Mouse (Mus musculus): ENCODE data around the gene Krtap16-1. TPM values are rescaled to one million over a fixed set of nuclear protein-coding genes. Genes with fewer than 3 reads are reported as not detected.

Krtap16-1 gene
- total and polyA plus RNA-seq, 3 experiments, result not detected

GRCm38 (mm10) chr11:100021438-100021837 is 35.0 kb upstream of the Krtap16-1 start:
- H3K4me2 ChIP-seq (ENCODE audit: insufficient read depth, low read depth, poor library complexity, severe bottlenecking), result no peak overlapping the region
- no peak overlapping the region for H3K4me3 ChIP-seq (replicated peaks in 1 of 3; ENCODE audit: low read depth in 2 of 3, low read length in 2 of 3, poor library complexity in 1 of 3)
- TF ChIP-seq KAT2A (IDR thresholded peaks at IDR 0.05; ENCODE audit: insufficient replicate concordance, low read length) (no peak), POLR2AphosphoS2 (IDR thresholded peaks at IDR 0.05; ENCODE audit: low read depth, low read length) (no peak), CTCF (conservative IDR thresholded peaks at IDR 0.05 in 1 of 2, IDR thresholded peaks at IDR 0.05 in 1 of 2; ENCODE audit: low read depth in 2 of 2, low read length in 2 of 2) (no peak), ELF1 (IDR thresholded peaks at IDR 0.05; ENCODE audit: low read depth, low read length) (no peak), SMC3 (IDR thresholded peaks at IDR 0.05; ENCODE audit: low read depth, low read length) (no peak), MAX (IDR thresholded peaks at IDR 0.05; ENCODE audit: low read length) (no peak), E2F4 (IDR thresholded peaks at IDR 0.05; ENCODE audit: insufficient replicate concordance, low read depth, low read length) (no peak)
- H3K9me3 ChIP-seq (replicated peaks; ENCODE audit: low read length), result no peaks in the 10 kb centered on the region
- in situ Hi-C loops (cut with MboI; ENCODE audit: low pct_ligation_motif_present, low pct_unique_long_range_greater_than_20kb, low sequenced_read_pairs) (no loop called here), dilution Hi-C loops (cut with MboI; ENCODE audit: extremely low pct_ligation_motif_present, extremely low pct_unique_long_range_greater_than_20kb, low sequenced_read_pairs) (no loop called here)
- H3K79me2 ChIP-seq (replicated peaks; ENCODE audit: control insufficient read depth, extremely low read depth, insufficient read depth, poor library complexity, severe bottlenecking), result no peaks in the 10 kb centered on the region
- H3K27ac ChIP-seq (ENCODE audit: insufficient read depth, low read depth), result no peak overlapping the region
- no peaks in the 10 kb centered on the region for H3K36me3 ChIP-seq (replicated peaks in 1 of 2; ENCODE audit: control insufficient read depth in 1 of 2, insufficient read depth in 1 of 2, low read length in 1 of 2)
- peaks cover 89% of the 10 kb centered on the region for H3K27me3 ChIP-seq (replicated peaks)
- no peak overlapping the region for H3K9ac ChIP-seq (ENCODE audit: insufficient read depth, low read depth)
- no peak for DNase-seq (ENCODE audit: extremely low read depth)
- no peaks in the 10 kb centered on the region for H3K4me1 ChIP-seq (ENCODE audit: control insufficient read depth in 1 of 2, insufficient read depth in 2 of 2)

GRCm38 (mm10) chr11:100019466-100019865 is 33.1 kb upstream of the Krtap16-1 start:
- no peak for DNase-seq (ENCODE audit: extremely low read depth)
- dilution Hi-C loops (cut with MboI; ENCODE audit: extremely low pct_ligation_motif_present, extremely low pct_unique_long_range_greater_than_20kb, low sequenced_read_pairs) (no loop called here), in situ Hi-C loops (cut with MboI; ENCODE audit: low pct_ligation_motif_present, low pct_unique_long_range_greater_than_20kb, low sequenced_read_pairs) (no loop called here)
- no peak overlapping the region for H3K4me2 ChIP-seq (ENCODE audit: insufficient read depth, low read depth, poor library complexity, severe bottlenecking)
- no peaks in the 10 kb centered on the region for H3K79me2 ChIP-seq (replicated peaks; ENCODE audit: control insufficient read depth, extremely low read depth, insufficient read depth, poor library complexity, severe bottlenecking)
- H3K9ac ChIP-seq (ENCODE audit: insufficient read depth, low read depth), result no peak overlapping the region
- peaks cover 90% of the 10 kb centered on the region for H3K27me3 ChIP-seq (replicated peaks)
- H3K4me1 ChIP-seq (ENCODE audit: control insufficient read depth in 1 of 2, insufficient read depth in 2 of 2), result no peaks in the 10 kb centered on the region
- H3K4me3 ChIP-seq (replicated peaks in 1 of 3; ENCODE audit: low read depth in 2 of 3, low read length in 2 of 3, poor library complexity in 1 of 3), result no peak overlapping the region
- H3K36me3 ChIP-seq (replicated peaks in 1 of 2; ENCODE audit: control insufficient read depth in 1 of 2, insufficient read depth in 1 of 2, low read length in 1 of 2), result no peaks in the 10 kb centered on the region
- H3K9me3 ChIP-seq (replicated peaks; ENCODE audit: low read length), result no peaks in the 10 kb centered on the region
- TF ChIP-seq HCFC1 (IDR thresholded peaks at IDR 0.05; ENCODE audit: low read depth, low read length) (no peak), ETS1 (conservative IDR thresholded peaks at IDR 0.05; ENCODE audit: low read depth, low read length) (no peak), USF2 (conservative IDR thresholded peaks at IDR 0.05; ENCODE audit: low read depth, low read length) (no peak), RAD21 (IDR thresholded peaks at IDR 0.05; ENCODE audit: low read depth, low read length) (no peak), PAX5 (IDR thresholded peaks at IDR 0.05; ENCODE audit: low read length) (no peak), CHD2 (IDR thresholded peaks at IDR 0.05; ENCODE audit: low read length) (no peak), BHLHE40 (IDR thresholded peaks at IDR 0.05; ENCODE audit: low read depth, low read length) (no peak), RCOR1 (conservative IDR thresholded peaks at IDR 0.05; ENCODE audit: low read depth, low read length) (no peak), MYC (IDR thresholded peaks at IDR 0.05; ENCODE audit: low read depth, low read length) (no peak), GABPA (IDR thresholded peaks at IDR 0.05; ENCODE audit: insufficient replicate concordance, low read depth, low read length) (no peak), NRF1 (IDR thresholded peaks at IDR 0.05; ENCODE audit: low read depth, low read length) (no peak), MAFK (IDR thresholded peaks at IDR 0.05; ENCODE audit: insufficient replicate concordance, low read length) (no peak), ZMIZ1 (IDR thresholded peaks at IDR 0.05; ENCODE audit: low read depth, low read length) (no peak), EP300 (IDR thresholded peaks at IDR 0.05; ENCODE audit: low read length) (no peak)
- H3K27ac ChIP-seq (ENCODE audit: insufficient read depth, low read depth), result no peak overlapping the region

Measured in CH12.LX (cell line).